Mouse (Mus musculus): ENCODE measurements around the gene Hs6st3. TPM values are rescaled to one million over a fixed set of nuclear protein-coding genes. Genes with fewer than 3 reads are reported as not detected.
A peak's percentile ranks its signal among the peaks of the same experiment; 100 is the strongest.

Gene Hs6st3
- total RNA-seq, 2 experiments from 2014 or later = 61.7 to 71.9 TPM

DNA sequence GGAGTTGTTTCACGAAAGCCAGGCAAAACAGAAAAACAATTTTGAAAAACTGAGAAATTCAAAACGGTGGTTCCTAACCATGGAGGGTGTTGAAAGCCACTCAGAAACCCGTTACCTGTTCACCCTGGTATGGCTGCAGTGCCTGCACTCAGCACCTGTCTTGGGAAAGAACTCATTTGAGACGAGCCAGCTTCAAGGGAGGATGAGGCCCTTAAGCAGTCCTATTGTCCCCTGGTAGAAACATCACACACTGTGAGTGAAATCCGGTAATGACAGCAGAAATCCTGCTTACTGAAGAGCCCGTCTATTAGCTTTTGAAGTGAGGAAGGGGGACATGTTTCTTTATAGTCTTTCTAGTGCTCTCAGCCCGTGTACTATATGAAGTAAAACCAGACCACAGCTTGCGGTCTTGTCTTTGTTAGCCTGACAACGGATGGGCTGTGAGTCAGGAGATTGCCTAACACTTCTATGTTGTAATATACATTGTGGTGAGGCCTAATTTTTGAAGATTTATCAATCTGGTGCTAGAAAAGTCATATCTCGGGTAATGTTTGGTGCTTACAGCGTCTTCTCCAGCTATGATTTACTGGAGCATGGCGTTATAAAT lies 641.9 kb downstream of the Hs6st3 start:
- intact Hi-C loops (cut with DNase I) = no loop called here

DNA sequence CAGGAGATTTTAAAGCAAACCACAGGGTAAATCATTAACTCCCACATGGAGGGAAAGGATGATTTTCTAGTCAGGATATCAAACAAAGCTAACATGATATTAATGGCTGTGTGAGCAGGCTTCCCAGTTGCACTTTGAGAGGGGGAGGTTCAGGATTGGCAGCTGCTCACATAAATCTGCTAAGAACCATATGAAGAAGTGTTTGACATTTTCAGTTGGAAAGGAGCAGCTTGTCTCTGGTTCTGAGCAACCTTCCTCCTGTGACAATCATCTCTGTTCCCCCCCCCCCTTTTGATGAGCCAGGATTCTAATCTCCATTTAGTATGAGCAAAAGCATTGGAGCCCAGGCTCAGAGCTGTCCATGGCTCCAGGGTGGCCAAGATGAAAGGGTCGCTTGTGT lies 643.0 kb downstream of the Hs6st3 start:
- H3K27ac ChIP-seq = no peak overlapping the region

More for the DNA sequence above, 641.9 kb downstream of the Hs6st3 start:
- DNase-seq (ENCODE audit: extremely low spot score in 1 of 2, low spot score in 2 of 2) = no peak
- Histone ChIP-seq H3K27ac (no peak overlapping the region), H3K4me3 (no peak overlapping the region)
- TF ChIP-seq CTCF (IDR thresholded peaks at IDR 0.05) = no peak

DNA sequence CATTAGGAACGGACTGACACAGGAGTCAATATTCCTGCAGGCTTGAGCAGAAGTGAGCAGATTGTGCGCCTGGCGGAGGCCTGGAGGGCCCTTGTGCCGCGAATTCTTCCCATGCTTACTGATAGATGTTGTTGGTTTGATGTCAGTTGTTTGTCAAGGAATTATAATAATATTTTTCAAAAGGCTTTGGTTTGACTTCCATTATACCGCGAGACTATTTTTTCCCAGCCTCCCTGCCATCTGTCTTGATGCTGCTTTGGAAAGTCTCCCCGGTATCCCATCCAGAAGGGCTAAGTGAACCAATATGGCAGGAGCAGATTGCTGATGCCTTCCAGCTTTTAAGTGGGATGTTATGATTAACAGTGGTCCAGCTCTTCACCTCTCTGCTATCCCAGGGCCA lies 651.3 kb downstream of the Hs6st3 start:
- Histone ChIP-seq H3K4me3 (no peak overlapping the region), H3K27ac (no peak overlapping the region)
- intact Hi-C loops (cut with DNase I) = no loop called here
- no peak for DNase-seq (ENCODE audit: extremely low spot score in 1 of 2, low spot score in 2 of 2)
- no peak for TF ChIP-seq CTCF (IDR thresholded peaks at IDR 0.05)

More for the DNA sequence above, 643.0 kb downstream of the Hs6st3 start:
- H3K4me3 ChIP-seq = no peak overlapping the region
- intact Hi-C loops (cut with DNase I) = no loop called here
- no peak for DNase-seq (ENCODE audit: extremely low spot score in 1 of 2, low spot score in 2 of 2)
- no peak for TF ChIP-seq CTCF (IDR thresholded peaks at IDR 0.05)

DNA sequence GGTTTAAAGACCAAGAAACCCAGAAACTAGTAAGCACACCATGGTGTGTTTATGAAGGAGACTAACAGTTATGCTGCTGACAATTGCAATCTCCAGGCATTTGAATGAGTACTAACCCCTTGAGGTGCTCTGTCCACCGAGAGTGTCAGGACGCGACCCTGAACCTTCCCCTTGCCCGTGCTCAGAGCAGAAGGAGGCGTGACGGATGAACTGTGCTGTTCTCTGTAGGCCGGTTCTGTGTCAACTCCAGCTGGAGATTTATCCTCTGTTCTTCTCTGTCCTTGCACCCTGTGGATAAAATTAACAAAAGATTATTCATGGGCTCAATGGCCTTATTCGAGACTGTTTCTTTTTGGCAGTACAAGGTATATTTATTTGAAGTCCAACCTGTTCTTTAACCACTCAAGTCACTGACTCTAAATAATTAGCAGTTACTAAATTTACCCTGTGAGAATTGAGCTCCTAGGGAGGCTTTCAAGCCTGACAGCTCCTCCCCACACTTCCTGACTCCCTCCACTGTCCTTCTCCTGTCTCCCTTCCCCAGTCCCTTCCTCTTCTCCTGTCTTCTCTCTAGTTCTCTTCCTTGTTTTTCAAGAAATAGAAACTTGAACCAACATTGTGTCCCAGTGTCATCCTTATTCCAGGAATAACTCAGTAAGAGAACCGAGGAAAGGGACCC lies 659.2 kb downstream of the Hs6st3 start:
- Histone ChIP-seq H3K4me3 (no peak overlapping the region), H3K27ac (peak overlapping the region; percentile 40)
- intact Hi-C loops (cut with DNase I) = loop anchor here (5.0 kb wide), 3 partner anchors 55 to 330 kb away; no protein-coding TSS in a partner anchor
- TF ChIP-seq CTCF (IDR thresholded peaks at IDR 0.05) = no peak
- DNase-seq (ENCODE audit: extremely low spot score in 1 of 2, low spot score in 2 of 2) = no peak

DNA sequence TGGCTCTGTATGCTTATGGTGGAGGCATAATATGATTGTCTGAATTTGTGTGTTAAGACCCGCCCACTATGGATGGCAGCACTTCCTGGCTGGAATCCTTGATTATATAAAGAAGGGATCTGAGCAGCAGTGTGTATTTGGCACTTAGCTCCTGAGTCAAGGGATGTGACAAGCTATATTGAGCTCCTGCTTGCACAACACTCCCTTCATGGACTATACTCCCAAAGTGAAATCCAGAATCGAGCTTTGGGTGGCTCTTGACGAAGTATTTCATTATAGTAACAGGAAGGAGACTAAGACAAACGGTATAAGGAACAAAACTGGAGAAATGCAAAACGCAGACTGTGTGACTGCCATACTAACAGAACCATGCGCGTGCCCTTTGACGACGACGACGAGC lies 660.4 kb downstream of the Hs6st3 start:
- no peak for DNase-seq (ENCODE audit: extremely low spot score in 1 of 2, low spot score in 2 of 2)
- no peak for TF ChIP-seq CTCF (IDR thresholded peaks at IDR 0.05)
- intact Hi-C loops (cut with DNase I) = loop anchor here (5.0 kb wide), 3 partner anchors 54 to 331 kb away; no protein-coding TSS in a partner anchor

DNA sequence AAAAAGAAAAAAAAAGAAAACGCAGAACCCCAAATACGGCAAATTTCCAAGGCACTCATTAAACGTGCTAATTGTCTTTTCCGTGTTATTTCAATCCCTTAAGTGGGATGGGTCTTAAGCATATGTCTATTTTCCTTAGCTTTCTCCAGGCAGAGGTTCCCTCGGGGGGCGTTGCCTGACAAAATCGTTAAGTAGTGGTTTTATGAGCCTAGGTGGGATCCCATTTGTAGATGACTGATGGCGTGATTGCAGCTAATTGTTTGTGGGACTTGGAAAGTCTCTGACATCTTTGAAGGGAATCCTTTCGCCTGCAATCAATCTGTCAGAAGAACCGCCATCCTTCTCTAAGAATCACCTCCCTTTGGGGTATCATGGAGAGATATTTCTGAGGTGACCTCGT lies 662.7 kb downstream of the Hs6st3 start:
- Histone ChIP-seq H3K4me3 (no peak overlapping the region), H3K27ac (no peak overlapping the region)
- no peak for DNase-seq (ENCODE audit: extremely low spot score in 1 of 2, low spot score in 2 of 2)
- intact Hi-C loops (cut with DNase I) = no loop called here
- TF ChIP-seq CTCF (IDR thresholded peaks at IDR 0.05) = no peak

More for the DNA sequence above, 660.4 kb downstream of the Hs6st3 start:
- H3K4me3 ChIP-seq = no peak overlapping the region
- peak overlapping the region; percentile 61 for H3K27ac ChIP-seq

DNA sequence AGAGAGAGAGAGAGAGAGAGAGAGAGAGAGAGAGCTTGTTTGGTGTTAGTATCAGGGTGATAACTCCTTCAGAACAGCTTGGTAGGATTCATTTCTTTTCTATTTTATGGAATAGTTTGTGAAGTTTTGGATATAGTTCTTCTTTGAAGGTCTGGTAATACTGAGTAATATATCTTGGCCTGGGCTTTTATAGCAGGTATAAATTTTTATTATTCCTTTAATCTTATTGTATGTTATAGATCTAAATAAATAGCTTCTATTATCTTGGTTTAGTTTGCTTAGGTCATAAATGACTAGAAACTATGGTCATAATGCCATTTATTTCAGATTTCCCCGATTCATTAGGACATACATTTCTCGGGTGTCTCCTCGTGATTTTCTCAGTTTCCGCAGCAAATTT lies 675.8 kb downstream of the Hs6st3 start:
- H3K27ac ChIP-seq = no peak overlapping the region
- no peak for DNase-seq (ENCODE audit: extremely low spot score in 1 of 2, low spot score in 2 of 2)
- intact Hi-C loops (cut with DNase I) = no loop called here
- H3K4me3 ChIP-seq = no peak overlapping the region
- no peak for TF ChIP-seq CTCF (IDR thresholded peaks at IDR 0.05)

DNA sequence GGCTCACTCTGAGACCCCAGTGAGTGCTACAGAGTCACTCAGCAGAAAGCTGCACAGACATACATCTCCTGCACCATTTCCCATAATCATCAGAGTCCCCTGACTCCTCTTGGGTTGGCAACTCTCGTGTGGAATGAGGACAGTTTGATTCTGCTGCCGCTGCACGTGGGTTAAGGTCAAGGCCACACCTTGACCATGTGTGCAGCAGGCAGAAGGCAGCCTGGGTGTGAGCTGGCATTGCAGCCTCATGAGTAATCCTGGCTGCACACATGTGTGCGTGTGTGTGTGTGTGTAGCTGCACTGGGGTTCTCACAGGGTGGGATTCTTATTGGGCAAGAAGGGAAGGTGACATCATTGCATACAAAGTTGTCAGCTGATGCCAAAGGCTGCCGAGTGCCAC lies 677.5 kb downstream of the Hs6st3 start:
- DNase-seq (ENCODE audit: extremely low spot score in 1 of 2, low spot score in 2 of 2) = no peak
- intact Hi-C loops (cut with DNase I) = no loop called here
- TF ChIP-seq CTCF (IDR thresholded peaks at IDR 0.05) = no peak
- H3K27ac ChIP-seq = no peak overlapping the region
- no peak overlapping the region for H3K4me3 ChIP-seq

DNA sequence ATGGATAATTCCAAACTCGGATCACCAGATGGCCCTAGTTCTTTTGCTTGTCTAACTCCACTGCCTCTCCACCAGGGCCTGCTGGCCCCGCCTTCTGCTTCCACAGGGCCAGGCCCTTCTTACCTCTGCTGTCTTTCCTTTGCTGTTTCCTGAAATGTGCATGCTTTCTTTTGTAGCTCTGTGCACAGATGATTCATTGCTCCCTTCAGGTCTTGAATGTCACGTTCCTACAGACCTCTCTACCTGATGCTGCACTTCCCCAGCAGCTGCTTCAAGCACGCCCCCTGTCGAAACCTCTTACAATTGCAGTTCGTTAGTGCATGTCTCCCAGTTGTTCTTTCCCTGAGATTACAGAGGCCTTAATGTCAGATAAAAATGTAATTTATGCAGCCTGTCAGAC lies 682.4 kb downstream of the Hs6st3 start:
- peak; percentile 32 for TF ChIP-seq CTCF (IDR thresholded peaks at IDR 0.05)
- DNase-seq (ENCODE audit: extremely low spot score in 1 of 2, low spot score in 2 of 2) = no peak
- no peak overlapping the region for H3K27ac ChIP-seq
- intact Hi-C loops (cut with DNase I) = no loop called here
- H3K4me3 ChIP-seq = no peak overlapping the region

DNA sequence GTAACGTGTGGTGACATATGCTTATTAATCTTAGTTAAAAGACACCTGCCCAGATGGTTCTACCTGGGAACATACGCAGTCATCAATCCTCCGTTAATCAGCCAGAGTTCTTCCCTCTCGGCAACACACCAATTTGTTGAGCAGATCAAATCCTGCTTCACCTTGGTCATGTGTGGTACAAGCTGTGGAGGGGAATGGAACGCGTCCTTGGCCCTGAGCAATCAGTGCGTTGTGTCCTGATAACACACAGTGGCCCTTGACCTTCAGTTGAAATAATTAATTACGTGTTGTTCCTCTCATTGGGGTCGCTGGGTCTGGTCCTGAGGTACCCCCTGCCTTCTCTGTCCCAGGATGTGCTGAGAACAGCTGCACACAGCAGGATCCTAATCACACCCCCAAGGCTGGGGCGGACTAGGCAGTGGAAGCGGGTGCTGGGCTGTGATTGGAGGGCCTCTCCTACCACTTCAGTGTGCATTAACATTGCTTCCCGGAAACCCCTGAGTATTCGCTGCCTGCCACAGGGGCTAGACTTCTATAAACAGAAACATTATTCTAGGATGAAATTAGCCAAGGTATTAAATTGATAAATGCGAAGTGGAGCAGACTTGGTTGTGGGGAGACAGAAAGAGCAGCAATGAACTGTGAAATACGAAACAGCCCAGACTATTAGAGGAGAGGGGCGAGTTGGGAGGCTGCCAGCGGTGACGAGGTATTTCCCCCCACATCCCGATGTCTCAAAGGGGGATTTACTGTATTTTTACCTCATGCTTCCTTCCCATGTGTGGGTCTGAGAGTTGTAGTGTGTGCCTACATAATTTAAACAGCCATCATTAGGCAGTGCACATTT lies 693.2 kb downstream of the Hs6st3 start:
- intact Hi-C loops (cut with DNase I) = no loop called here
- no peak overlapping the region for H3K27ac ChIP-seq
- DNase-seq (ENCODE audit: extremely low spot score in 1 of 2, low spot score in 2 of 2) = no peak
- TF ChIP-seq CTCF (IDR thresholded peaks at IDR 0.05) = no peak
- no peak overlapping the region for H3K4me3 ChIP-seq

DNA sequence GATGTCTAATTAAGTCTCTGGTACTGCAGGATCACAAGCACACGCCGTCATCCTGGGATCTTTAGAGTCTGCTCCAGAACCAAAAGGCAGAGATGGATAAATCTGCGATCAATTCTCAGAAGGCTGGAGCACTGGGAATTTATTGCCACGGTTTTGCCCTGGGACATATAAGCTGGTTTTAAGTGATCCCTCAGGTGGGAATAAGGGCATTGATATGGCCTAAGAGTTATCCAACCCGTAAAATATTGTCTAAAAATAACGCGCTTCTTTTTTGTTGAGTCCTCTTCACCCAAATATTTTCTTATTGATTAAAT lies 693.8 kb downstream of the Hs6st3 start:
- H3K27ac ChIP-seq = no peak overlapping the region
- intact Hi-C loops (cut with DNase I) = no loop called here
- H3K4me3 ChIP-seq = no peak overlapping the region
- no peak for DNase-seq (ENCODE audit: extremely low spot score in 1 of 2, low spot score in 2 of 2)
- no peak for TF ChIP-seq CTCF (IDR thresholded peaks at IDR 0.05)

DNA sequence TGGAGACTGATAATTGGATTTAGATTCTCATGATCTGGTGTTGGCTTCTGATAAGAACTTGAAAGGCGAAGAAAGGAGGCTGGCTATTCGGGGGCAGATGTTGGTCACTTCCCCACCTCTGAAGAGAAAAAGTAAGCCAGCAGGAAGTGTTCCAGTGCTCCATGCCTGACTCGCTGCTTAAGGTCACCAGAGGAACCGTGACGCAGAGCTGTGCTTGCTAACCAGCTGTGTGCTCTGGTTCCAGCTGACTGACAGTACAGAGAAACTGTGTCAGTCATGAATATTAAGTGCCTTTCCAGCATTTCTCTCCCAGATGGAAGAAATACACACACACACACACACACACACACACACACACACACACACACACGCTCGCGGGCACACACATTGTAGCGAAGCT lies 694.8 kb downstream of the Hs6st3 start:
- intact Hi-C loops (cut with DNase I) = no loop called here
- Histone ChIP-seq H3K4me3 (no peak overlapping the region), H3K27ac (no peak overlapping the region)
- no peak for TF ChIP-seq CTCF (IDR thresholded peaks at IDR 0.05)
- DNase-seq (ENCODE audit: extremely low spot score in 1 of 2, low spot score in 2 of 2) = no peak
